Mouse (Mus musculus) cerebellum, postnatal 10 days (tissue): ENCODE measurements around the gene Nhlrc1.
A peak's percentile ranks its signal among the peaks of the same experiment; 100 is the strongest.

Source experiments
- DNase-seq, 2 experiments: peaks; one replicate each; pipeline ENCODE4 v3.0.0; 2021; ENCODE audit warnings: mixed read lengths in 2 of 2

The Nhlrc1 gene

GRCm38 (mm10) chr13:47001590-47001989, 13.1 kb downstream of the Nhlrc1 start:
- no peak for DNase-seq

DNA sequence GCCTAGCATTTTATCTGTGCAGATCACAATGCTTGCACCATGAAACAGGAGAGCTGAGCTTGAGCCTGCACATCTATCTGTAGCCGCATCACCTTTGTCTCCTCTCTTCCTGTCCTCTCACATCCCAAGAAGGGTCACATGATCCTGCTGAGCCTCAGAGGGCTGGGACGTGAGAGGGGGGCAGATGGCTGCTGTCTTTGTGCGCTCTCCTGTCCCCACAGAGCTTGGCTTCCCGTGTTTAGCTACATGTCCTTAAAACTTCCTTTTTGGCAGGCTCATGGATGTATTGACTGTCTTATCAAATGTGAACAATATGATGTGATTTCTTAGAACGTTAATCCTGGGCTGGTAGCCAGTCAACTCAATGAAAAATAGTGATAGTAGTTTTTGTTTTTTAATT, 15.2 kb downstream of the Nhlrc1 start:
- no peak for DNase-seq

DNA sequence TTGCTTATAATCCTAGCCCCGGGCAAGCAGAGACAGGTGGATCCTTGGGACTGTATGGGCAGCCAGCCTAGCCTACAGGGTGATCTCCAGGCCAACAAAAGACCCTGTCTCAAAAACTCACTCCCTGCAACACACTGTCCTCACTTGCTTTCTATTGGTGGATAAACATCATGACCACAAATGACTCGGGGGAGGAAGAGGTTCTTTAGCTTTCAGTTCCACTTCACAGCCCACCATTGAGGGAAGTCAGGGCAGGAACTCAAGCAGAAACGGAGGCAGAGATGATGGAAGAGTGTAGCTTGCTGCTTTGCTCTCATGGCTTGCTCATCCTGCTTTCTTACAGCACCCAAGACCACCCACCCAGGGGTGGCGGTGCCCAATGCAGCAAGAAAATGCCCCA, 17.3 kb downstream of the Nhlrc1 start:
- DNase-seq = no peak

DNA sequence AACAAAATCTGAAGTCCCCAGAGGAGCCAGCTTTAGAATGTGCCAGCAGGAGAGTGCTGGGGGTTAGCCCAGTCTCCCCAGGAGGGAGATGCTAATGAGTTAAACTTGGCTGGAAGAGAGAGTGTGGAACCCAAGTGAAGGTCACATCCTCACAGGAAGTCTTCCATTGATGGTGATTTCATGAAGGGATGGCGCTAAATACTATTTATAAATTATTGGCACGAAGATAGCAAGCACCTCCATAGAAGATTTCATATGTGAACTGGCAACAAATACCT, 21.4 kb downstream of the Nhlrc1 start:
- DNase-seq = peak; percentile 87 to 89

DNA sequence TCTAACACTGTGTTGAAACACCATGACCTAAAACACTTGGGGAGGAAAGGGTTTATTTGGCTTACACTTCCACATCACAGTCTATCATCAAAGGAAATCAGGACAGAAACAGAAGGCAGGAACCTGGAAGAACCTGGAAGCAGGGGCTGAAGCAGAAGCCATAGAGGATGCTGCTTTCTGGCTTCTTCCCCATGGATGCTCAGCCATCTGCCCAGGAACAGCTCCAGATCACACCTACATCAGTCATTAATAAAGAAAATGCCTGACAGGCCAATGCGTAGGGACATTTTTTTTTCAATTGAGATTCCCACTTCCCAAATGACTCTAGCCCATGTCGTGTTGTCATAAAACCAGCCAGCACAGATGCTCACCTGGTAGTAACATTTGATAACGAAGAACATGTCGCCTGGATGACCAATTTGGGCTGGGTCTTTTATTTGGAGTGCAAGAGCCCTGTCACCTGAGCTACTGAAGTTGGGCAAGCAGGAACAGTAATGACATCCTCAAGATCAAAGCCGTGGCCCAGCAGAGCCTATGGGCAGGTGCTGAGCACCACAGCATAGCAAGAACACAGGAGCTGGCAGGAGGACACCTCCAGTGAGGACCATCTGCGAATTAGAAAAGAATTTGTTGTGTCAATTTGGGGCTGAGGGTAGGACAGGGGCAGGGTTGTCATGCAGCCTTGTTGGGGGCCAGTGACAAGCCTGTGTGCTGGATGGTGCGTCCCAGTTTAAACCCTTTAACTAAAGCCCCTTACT, 22.0 kb downstream of the Nhlrc1 start:
- peak; percentile 80 to 82 for DNase-seq

DNA sequence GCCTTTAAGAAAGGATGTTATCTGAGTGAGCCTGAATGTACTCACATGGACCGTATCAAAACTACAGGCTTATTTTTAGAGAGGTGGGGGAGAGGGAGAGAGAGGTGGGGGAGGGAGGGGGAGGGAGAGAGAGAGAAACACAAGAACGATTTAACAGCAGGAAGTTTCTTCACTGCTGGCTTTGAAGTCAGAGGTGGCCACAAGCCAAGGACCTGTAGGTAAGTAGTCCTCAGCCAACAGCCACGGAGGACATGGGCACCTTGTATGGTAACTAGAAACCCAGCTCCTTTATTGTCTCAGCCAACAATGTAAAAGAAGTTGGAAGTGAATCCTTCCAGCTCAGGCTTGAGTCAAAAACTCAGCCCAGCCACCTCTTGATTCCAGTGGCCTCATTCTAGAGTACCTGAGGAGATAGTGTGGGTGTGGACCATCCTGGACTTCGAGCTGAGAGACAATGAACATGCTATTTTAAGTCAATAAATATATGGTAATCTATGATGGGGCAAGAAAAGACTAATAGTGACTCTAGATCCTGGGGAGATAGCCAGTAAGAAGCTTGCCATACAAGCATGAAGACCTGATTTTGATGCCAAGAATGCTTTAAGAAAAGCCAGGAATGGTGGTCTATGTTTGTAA, 24.2 kb downstream of the Nhlrc1 start:
- DNase-seq = peak; percentile 80 to 86

DNA sequence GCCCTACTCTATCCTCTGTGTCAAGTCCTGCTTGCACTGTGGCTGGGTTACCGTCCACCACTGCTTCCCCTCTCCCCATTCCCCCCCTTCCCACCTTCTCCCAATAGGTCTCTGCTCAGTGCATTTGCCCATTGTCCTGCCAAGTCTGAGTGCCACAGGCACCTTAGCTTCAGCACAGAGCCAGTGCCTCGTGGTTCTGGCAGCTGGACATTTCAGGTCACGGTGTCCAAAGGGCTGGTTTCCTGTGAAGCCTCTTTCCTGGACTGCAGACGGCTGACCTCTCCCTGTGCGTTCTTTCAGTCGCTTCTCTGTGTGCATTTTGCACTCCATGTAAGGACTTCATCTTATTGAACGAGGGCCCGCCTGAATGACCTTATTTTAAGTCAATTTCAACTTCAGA, 26.7 kb downstream of the Nhlrc1 start:
- DNase-seq = no peak

DNA sequence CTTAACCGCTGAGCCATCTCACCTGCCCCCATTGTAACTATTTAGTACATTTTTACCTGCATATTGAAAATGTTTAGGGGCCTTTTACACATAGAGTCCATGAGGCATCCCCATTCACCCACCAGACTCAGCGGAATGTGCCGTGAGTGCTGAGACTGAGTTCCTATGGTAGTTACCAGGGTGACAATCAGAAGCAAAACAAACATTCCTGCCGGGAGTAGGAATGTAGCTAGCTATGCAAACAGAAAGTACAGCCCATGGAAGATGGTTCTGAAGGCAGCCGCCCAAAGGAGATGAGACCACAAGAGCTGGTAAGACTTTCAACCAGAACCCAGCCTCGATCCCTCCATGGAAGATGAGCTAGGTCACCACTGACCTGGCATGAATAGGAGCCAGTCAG, 28.4 kb downstream of the Nhlrc1 start:
- DNase-seq = no peak

GRCm38 (mm10) chr13:46983878-46984277, 30.8 kb downstream of the Nhlrc1 start:
- DNase-seq = no peak

DNA sequence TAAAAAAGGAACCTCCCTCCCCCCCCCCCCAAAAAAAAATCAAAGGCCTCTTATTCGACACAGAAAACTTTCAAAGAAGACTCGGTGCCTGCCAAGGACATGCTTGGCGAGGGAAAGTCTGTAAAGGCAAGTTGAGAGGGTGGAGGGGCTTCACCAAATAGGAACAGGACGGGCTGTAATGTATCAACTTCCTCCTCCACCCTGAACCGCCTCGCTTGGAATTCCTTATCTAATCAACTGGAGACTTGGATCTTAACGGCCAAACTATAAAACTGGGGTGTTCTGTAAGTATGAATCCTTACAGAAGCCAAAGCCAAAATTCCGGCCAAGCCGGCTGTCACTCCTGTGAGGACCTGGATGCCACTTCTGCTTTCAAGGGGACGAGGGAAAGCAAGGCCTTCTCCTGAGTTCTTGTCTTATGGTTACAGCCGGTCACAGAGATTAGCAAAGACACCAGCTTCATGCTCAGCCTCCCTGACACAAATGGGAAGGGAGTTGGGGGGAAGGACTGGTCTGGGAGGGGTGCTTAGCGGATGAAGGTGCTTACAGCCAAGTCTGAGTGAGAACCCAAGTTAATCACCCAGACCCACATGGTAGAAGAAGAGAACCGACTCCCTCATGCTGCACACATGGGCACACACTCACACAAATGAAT, 34.7 kb downstream of the Nhlrc1 start:
- no peak for DNase-seq

- DNase-seq = no peak
Observed at GRCm38 (mm10) chr13:46976532-46976931, 38.1 kb downstream of the Nhlrc1 start.

GRCm38 (mm10) chr13:46975930-46976329, 38.7 kb downstream of the Nhlrc1 start:
- DNase-seq = no peak

GRCm38 (mm10) chr13:46975031-46975551, 39.6 kb downstream of the Nhlrc1 start:
- peak; percentile 47 for DNase-seq

DNA sequence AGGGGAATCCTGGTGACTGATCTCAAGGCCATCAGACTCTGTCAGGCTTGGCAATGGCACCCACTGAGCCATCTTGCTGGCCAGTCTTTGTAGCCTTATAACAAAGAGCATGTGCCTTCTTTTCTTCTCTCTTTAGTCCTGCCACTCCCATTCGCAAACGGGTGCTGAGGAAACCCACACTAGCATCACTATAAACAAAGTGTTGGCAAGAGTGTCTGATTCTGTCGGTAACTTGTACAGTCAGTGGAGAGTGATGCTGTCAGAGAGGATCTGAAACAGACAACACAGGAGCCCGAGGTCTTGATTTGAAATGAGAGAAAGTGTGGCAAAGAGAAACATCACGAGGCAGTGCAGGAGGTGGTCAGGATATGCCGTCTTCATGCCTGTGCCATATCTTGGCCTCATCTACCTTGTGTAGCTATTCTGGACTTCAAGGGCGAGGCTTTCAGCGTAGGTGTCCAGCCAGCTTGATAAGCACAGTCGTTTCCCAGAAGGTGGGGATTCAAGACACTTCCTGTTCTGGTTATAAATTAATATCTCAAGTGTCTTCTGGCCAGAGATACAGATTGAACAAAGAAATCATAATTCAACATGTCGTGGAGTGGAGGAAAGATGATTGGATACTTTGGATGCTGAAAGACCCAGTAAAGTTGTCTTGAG, 44.2 kb downstream of the Nhlrc1 start:
- DNase-seq = no peak

DNA sequence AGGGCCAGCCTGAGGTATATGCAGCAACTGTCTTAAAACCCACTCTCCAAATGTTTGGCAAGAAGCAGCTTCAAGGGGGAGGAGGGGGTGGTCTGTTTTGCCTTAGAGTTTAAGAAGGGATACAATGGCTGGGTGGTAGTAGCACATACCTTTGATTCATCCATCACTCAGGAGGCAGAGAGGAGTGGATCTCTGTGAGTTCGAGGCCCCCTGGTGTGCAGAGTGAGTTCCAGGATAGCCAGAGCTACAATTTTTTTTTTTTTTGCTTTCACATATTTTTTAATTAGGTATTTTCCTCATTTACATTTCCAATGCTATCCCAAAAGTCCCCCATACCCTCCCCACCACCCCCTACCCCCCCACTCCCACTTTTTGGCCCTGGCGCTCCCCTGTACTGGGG, 46.0 kb downstream of the Nhlrc1 start:
- DNase-seq = no peak

GRCm38 (mm10) chr13:46967308-46967707, 47.3 kb downstream of the Nhlrc1 start:
- DNase-seq = no peak
